Mouse (Mus musculus) stomach, postnatal 0 days (tissue): ENCODE measurements around the gene Prdm16. TPM values are rescaled to one million over a fixed set of nuclear protein-coding genes. Genes with fewer than 3 reads are reported as not detected.
A peak's percentile ranks its signal among the peaks of the same experiment; 100 is the strongest.

Source experiments
- ATAC-seq: fragments of 200-750 bp; cut with Nextera tagmentation; 2 replicates; pipeline ENCODE4 v1.8.0; 2017; ENCODE audit not compliant: low FRiP score, low TSS enrichment
- DNase-seq: peaks from one replicate; pipeline ENCODE4 v3.0.0-alpha.2; 2016; ENCODE audit warnings: low spot score
- H3K27ac ChIP-seq: fragments of 300-500 bp; sonication (generic); replicated peaks from 2 replicates; pipeline ENCODE4 v1.5.1; 2014; ENCODE audit warnings: mild to moderate bottlenecking, control low read depth
- H3K27me3 ChIP-seq: fragments of 300-500 bp; sonication (generic); 2 replicates; pipeline ENCODE4 v1.6.1; 2014; ENCODE audit warnings: low read length; ENCODE audit not compliant: control insufficient read depth, insufficient read depth
- H3K36me3 ChIP-seq: fragments of 300-500 bp; sonication (generic); 2 replicates; pipeline ENCODE4 v1.6.1; 2014; ENCODE audit warnings: low read length, mixed read lengths; ENCODE audit not compliant: control insufficient read depth, insufficient read depth
- H3K4me1 ChIP-seq: fragments of 300-500 bp; sonication (generic); replicated peaks from 2 replicates; pipeline ENCODE4 v1.6.1; 2014; ENCODE audit warnings: antibody characterized with exemption; ENCODE audit not compliant: control insufficient read depth, insufficient read depth
- H3K4me2 ChIP-seq: fragments of 300-500 bp; sonication (generic); replicated peaks from 2 replicates; pipeline ENCODE4 v1.6.1; 2014; ENCODE audit warnings: low read depth, mild to moderate bottlenecking, control low read depth, moderate library complexity
- H3K4me3 ChIP-seq: fragments of 300-500 bp; sonication (generic); 2 replicates; pipeline ENCODE4 v1.5.1; 2014; ENCODE audit warnings: low read depth, low read length, control low read depth
- H3K9ac ChIP-seq: fragments of 300-500 bp; sonication (generic); 2 replicates; pipeline ENCODE4 v1.6.1; 2014; ENCODE audit warnings: mild to moderate bottlenecking, low read length, control low read depth, mixed read lengths
- H3K9me3 ChIP-seq: fragments of 300-500 bp; sonication (generic); 2 replicates; pipeline ENCODE4 v1.6.1; 2016; ENCODE audit warnings: low read length; ENCODE audit not compliant: control insufficient read depth
- CTCF ChIP-seq: IDR thresholded peaks from 2 replicates; pipeline ENCODE4 v1.5.1; 2016; ENCODE audit warnings: antibody characterized with exemption, low read depth, mild to moderate bottlenecking, moderate library complexity
- EP300 ChIP-seq: optimal IDR thresholded peaks from 2 replicates; pipeline ENCODE3; 2016; ENCODE audit warnings: antibody characterized with exemption
- WGBS: fragments of 180-500 bp; shearing (Covaris S2); extraction: QIAGEN DNeasy Blood & Tissue Kit; methylation state at CpG from one replicate; pipeline ENCODE4 v1.1.7; 2014; 5-methylcytosine and 5-hydroxymethylcytosine counted together
- polyA plus RNA-seq: library from polyadenylated mRNA; unstranded; fragments of >200 nt; fragmentation: Nextera tagmentation; extraction: Ambion mirVana; gene quantifications from 2 replicates; pipeline ENCODE4 v1.2.1, GENCODE M21; 2015

Prdm16 gene
- polyA plus RNA-seq, 1 experiment from 2014 or later = 15.6 TPM

DNA sequence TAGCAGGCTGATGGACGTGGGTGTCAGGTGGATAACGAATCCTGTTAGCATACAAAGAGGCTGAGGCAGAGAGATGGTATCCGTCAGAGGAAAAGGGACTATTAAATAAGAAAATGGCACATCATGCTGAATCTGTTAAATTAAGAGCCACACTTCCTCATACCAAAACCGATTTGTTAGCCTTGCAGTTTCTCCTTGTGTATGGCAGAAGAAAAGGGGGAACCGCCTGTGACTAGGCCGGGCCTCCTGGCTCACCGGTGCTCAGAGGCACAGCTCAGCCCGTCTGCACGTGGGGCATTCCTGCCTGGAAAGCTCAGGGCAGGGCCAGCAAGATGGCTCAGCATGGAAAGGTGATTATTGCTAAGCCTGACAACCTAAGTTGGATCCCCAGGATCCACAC lies 171.6 kb downstream of the Prdm16 start:
- Histone ChIP-seq H3K9me3 (no peaks in the 10 kb centered on the region), H3K27ac (no peak overlapping the region), H3K9ac (no peak overlapping the region), H3K36me3 (no peaks in the 10 kb centered on the region), H3K4me2 (no peak overlapping the region), H3K27me3 (no peaks in the 10 kb centered on the region), H3K4me1 (no peaks in the 10 kb centered on the region), H3K4me3 (no peak overlapping the region)
- no peak for TF ChIP-seq EP300
- TF ChIP-seq CTCF = no peak
- WGBS = 51% methylated on average over 9 of the region's 9 CpGs
- DNase-seq (peak; percentile 45), ATAC-seq (peak; percentile 44)

DNA sequence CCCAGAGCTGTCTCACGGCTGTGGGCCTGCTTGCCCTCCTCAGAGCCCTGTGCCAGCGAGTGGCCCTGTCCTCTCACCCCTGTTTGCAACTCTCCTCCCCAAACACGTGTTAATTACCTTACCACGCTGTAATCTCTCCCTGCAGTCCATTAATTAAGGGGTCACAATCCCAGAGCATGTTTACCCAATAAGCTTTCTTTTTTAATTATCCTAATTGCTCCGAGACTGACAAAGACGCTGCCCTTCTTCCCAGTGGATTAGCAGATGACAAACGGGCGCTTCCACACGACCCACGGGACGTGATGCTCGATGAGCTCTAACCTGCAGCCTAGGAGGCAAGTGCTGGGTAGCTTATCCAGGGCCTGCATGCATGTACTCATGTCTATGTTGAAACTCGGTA lies 176.7 kb downstream of the Prdm16 start:
- H3K4me2 ChIP-seq = no peak overlapping the region
- H3K4me1 ChIP-seq = no peaks in the 10 kb centered on the region
- 59% methylated on average over 13 of the region's 13 CpGs for WGBS
- DNase-seq (no peak), ATAC-seq (no peak)
- TF ChIP-seq EP300 (no peak), CTCF (no peak)
- no peaks in the 10 kb centered on the region for H3K27me3 ChIP-seq
- H3K36me3 ChIP-seq = no peaks in the 10 kb centered on the region
- H3K9ac ChIP-seq = no peak overlapping the region
- no peak overlapping the region for H3K27ac ChIP-seq
- H3K9me3 ChIP-seq = no peaks in the 10 kb centered on the region
- no peak overlapping the region for H3K4me3 ChIP-seq

DNA sequence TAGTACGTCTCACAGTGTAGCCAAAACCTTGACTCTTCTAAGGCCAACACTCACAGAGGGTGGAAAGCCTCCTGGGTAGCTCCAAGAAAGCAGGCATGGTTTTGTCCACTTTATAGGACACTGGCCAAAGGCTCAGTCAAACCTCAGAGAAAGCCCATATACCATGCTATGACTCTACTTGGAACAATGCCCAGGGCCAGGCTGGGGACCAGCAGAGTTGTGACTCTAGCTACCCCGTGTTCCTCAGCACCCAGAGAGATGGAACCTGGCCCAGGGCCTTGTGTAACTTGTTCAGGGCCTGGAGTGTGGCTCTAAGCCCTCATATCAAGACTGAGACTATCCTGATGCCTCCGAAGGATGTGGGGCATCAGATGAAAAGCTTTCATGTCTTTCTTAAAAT lies 178.9 kb downstream of the Prdm16 start:
- Histone ChIP-seq H3K27ac (no peak overlapping the region), H3K4me3 (no peak overlapping the region), H3K27me3 (no peaks in the 10 kb centered on the region), H3K4me2 (no peak overlapping the region), H3K9ac (no peak overlapping the region), H3K4me1 (no peaks in the 10 kb centered on the region), H3K36me3 (no peaks in the 10 kb centered on the region), H3K9me3 (no peaks in the 10 kb centered on the region)
- 69% methylated on average over 3 of the region's 3 CpGs for WGBS
- ATAC-seq = no peak
- no peak for TF ChIP-seq CTCF
- TF ChIP-seq EP300 = no peak
- DNase-seq = no peak

DNA sequence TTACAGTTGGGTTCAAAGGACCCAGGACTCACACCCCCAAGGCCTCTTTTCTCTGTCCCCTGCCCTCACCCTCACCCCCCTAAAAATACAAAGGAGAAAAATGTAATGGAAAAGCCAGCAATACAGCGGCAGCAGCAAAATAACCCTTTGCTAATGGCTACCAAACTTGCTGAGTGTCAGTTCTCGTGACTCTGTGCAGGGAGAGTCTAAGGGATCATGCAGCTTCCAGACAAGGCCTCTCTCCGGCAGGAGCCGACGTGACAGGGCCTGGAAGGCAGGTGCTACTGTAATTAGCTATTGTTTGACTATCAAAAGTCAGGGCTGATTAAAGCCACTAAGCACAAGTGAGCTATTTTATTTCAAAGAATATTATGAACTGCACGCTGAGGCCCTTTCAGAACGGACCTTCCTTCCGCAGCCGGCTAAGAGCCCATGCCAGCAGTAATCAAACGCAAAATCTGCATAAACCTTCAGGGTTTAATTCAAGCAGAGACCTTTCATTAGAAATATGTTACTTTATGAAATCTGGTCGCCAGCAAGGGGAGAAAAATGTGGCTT lies 180.3 kb downstream of the Prdm16 start:
- WGBS = 51% methylated on average over 11 of the region's 11 CpGs
- DNase-seq (no peak), ATAC-seq (no peak)
- Histone ChIP-seq H3K9ac (no peak overlapping the region), H3K9me3 (no peaks in the 10 kb centered on the region), H3K4me1 (no peaks in the 10 kb centered on the region), H3K4me2 (no peak overlapping the region), H3K27ac (no peak overlapping the region), H3K4me3 (no peak overlapping the region), H3K27me3 (no peaks in the 10 kb centered on the region), H3K36me3 (no peaks in the 10 kb centered on the region)
- TF ChIP-seq EP300 = no peak
- no peak for TF ChIP-seq CTCF

DNA sequence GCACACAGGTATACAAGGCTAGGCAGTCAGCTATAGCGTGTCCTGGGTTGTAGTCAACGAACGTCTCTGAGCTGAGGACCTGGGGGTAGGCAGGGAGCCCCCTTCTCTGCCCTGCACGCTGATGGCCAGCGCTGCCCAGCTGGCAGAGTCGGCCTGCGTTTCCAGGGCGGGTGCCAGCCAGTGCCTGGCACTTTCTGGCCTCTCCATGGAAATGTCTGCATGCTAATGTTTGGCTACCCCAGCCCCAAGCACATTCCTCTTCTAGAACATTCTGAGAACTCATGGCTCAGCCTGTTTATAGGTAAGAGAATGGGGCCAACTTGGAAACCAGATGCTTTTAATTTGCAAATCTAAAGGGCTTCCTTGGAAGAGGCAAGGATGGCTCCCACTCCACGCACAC lies 186.2 kb downstream of the Prdm16 start:
- TF ChIP-seq CTCF = no peak
- no peak for TF ChIP-seq EP300
- Histone ChIP-seq H3K27ac (no peak overlapping the region), H3K27me3 (no peaks in the 10 kb centered on the region), H3K4me2 (no peak overlapping the region), H3K4me3 (no peak overlapping the region), H3K9me3 (no peaks in the 10 kb centered on the region), H3K9ac (no peak overlapping the region), H3K4me1 (no peaks in the 10 kb centered on the region), H3K36me3 (no peaks in the 10 kb centered on the region)
- WGBS = 81% methylated on average over 9 of the region's 9 CpGs
- DNase-seq (no peak), ATAC-seq (no peak)

DNA sequence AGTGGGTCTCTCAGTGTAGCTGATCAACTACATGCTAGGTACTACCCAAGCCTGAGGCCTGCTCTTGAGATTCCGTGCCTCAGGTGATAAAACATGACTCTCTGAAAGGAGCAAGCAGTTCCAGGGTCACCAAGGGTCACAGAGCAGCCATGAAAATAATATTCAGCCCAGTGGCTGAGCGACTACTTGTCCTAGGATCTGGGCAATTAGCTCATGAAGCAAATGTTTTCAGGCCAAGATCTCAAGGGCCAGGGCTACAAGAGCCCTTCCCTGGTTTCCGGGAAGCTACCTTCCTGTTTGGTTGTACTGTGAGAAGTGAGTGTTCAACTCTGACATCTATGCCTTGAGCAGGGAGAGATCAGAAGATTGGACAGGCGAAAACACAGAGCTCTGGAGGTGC lies 186.6 kb downstream of the Prdm16 start:
- no peak overlapping the region for H3K4me3 ChIP-seq
- DNase-seq (no peak), ATAC-seq (no peak)
- WGBS = 79% methylated on average over 4 of the region's 4 CpGs
- H3K27me3 ChIP-seq = no peaks in the 10 kb centered on the region
- no peak overlapping the region for H3K9ac ChIP-seq
- no peak overlapping the region for H3K27ac ChIP-seq
- H3K4me2 ChIP-seq = no peak overlapping the region
- H3K36me3 ChIP-seq = no peaks in the 10 kb centered on the region
- no peaks in the 10 kb centered on the region for H3K9me3 ChIP-seq
- no peaks in the 10 kb centered on the region for H3K4me1 ChIP-seq
- no peak for TF ChIP-seq EP300
- TF ChIP-seq CTCF = no peak
